Mouse (Mus musculus): ENCODE results near the gene Smad1.

- TF ChIP-seq POLR2A (IDR thresholded peaks at IDR 0.05; ENCODE audit: borderline replicate concordance, extremely low read depth, insufficient read depth, insufficient read length, poor library complexity, severe bottlenecking), result no peak
- no peak for TF ChIP-seq CTCF (IDR thresholded peaks at IDR 0.05; ENCODE audit: borderline replicate concordance, extremely low read depth, insufficient read depth, insufficient read length)
Measured at GRCm38 (mm10) chr8:79433953-79434500, 34.7 kb upstream of the Smad1 start.
